Mouse (Mus musculus) myocyte (in vitro differentiated cells): ENCODE measurements at regions not wholly inside any gene's neighbourhood (a gene's known extent, or its start where the extent isn't known, plus 50 kb on each side); places are given as distances from the start of the nearest gene placed in this dataset.

Experiments used
- H3K27me3 ChIP-seq: one replicate; pipeline ENCODE4 v1.6.1; 2011; ENCODE audit not compliant: control insufficient read depth, insufficient read depth, insufficient read length
- H3K36me3 ChIP-seq: one replicate; pipeline ENCODE4 v1.6.1; 2011; ENCODE audit not compliant: control insufficient read depth, insufficient read depth
- H3K4me2 ChIP-seq: one replicate; pipeline ENCODE4 v1.6.1; 2011; ENCODE audit warnings: low read depth, control low read depth
- H3K4me3 ChIP-seq: one replicate; pipeline ENCODE4 v1.5.1; 2011; ENCODE audit warnings: mild to moderate bottlenecking, control low read depth, moderate library complexity
- H3K79me2 ChIP-seq: one replicate; pipeline ENCODE4 v1.6.1; 2011; ENCODE audit not compliant: control insufficient read depth, insufficient read depth
- H3ac ChIP-seq: one replicate; pipeline ENCODE4 v1.6.1; 2011; ENCODE audit not compliant: control insufficient read depth, insufficient read length
- CEBPB ChIP-seq: IDR thresholded peaks from 2 replicates; pipeline ENCODE4 v1.6.1; 2011; ENCODE audit warnings: mild to moderate bottlenecking, moderate library complexity; ENCODE audit not compliant: poor library complexity, insufficient read depth, severe bottlenecking
- E2F4 ChIP-seq: IDR thresholded peaks from one replicate; pipeline ENCODE4 v1.6.1; 2011; ENCODE audit warnings: mild to moderate bottlenecking, control low read depth, moderate library complexity; ENCODE audit not compliant: insufficient read depth
- MAX ChIP-seq: IDR thresholded peaks from one replicate; pipeline ENCODE4 v1.6.1; 2011; ENCODE audit warnings: low read depth, mild to moderate bottlenecking, control low read depth
- MYOD1 ChIP-seq, 3 experiments: IDR thresholded peaks; one replicate each; pipeline ENCODE4 v1.6.1; 2011; ENCODE audit warnings: control low read depth in 2 of 3, low read depth in 2 of 3, mild to moderate bottlenecking in 2 of 3, moderate library complexity in 1 of 3; ENCODE audit not compliant: insufficient read length in 2 of 3, control insufficient read depth in 1 of 3
- MYOG ChIP-seq, 3 experiments: IDR thresholded peaks; one replicate each; pipeline ENCODE4 v1.6.1; 2011; ENCODE audit warnings: control low read depth in 2 of 3, low read depth in 2 of 3, mild to moderate bottlenecking in 2 of 3; ENCODE audit not compliant: insufficient read length in 2 of 3, control insufficient read depth in 1 of 3, insufficient read depth in 1 of 3
- POLR2A ChIP-seq: IDR thresholded peaks from one replicate; pipeline ENCODE4 v1.6.1; 2011; ENCODE audit warnings: low read depth, mild to moderate bottlenecking, control low read depth, moderate library complexity; ENCODE audit not compliant: insufficient read length
- POLR2AphosphoS2 ChIP-seq: IDR thresholded peaks from one replicate; pipeline ENCODE4 v1.6.1; 2011; ENCODE audit warnings: low read depth, control low read depth; ENCODE audit not compliant: insufficient read length
- REST ChIP-seq: IDR thresholded peaks from one replicate; pipeline ENCODE4 v1.6.1; 2011; ENCODE audit warnings: mild to moderate bottlenecking, control low read depth, moderate library complexity; ENCODE audit not compliant: insufficient read depth, insufficient read length
- SRF ChIP-seq: IDR thresholded peaks from one replicate; pipeline ENCODE4 v1.6.1; 2011; ENCODE audit warnings: low read depth; ENCODE audit not compliant: control insufficient read depth, insufficient read length
- TCF12 ChIP-seq: IDR thresholded peaks from one replicate; pipeline ENCODE4 v1.6.1; 2011; ENCODE audit warnings: mild to moderate bottlenecking, control low read depth; ENCODE audit not compliant: poor library complexity, insufficient read depth, severe bottlenecking
- TCF3 ChIP-seq: IDR thresholded peaks from one replicate; pipeline ENCODE4 v1.6.1; 2011; ENCODE audit warnings: low read depth, control low read depth; ENCODE audit not compliant: insufficient read length
- USF1 ChIP-seq: IDR thresholded peaks from one replicate; pipeline ENCODE4 v1.6.1; 2011; ENCODE audit warnings: low read depth, mild to moderate bottlenecking, control low read depth, moderate library complexity

GRCm38 (mm10) chr8:87152068-87152915 is 267.2 kb upstream of the N4bp1 start:
- H3K27me3 ChIP-seq = no peaks in the 10 kb centered on the region
- H3K4me3 ChIP-seq = no peak overlapping the region
- no peak overlapping the region for H3ac ChIP-seq
- no peak for TF ChIP-seq MYOG (IDR thresholded peaks at IDR 0.05; ENCODE audit: control insufficient read depth in 1 of 3, insufficient read depth in 1 of 3, insufficient read length in 2 of 3, low read depth in 2 of 3)
- TF ChIP-seq TCF12 = no peak
- TF ChIP-seq SRF = no peak
- no peak for TF ChIP-seq CEBPB
- no peak for TF ChIP-seq USF1
- TF ChIP-seq MAX = no peak
- TF ChIP-seq E2F4 = no peak
- TF ChIP-seq TCF3 = no peak
- no peak overlapping the region for H3K4me2 ChIP-seq
- H3K79me2 ChIP-seq = no peaks in the 10 kb centered on the region
- no peaks in the 10 kb centered on the region for H3K36me3 ChIP-seq

GRCm38 (mm10) chr8:87148853-87149252 is 263.8 kb upstream of the N4bp1 start:
- Histone ChIP-seq H3K36me3 (no peaks in the 10 kb centered on the region), H3K27me3 (no peaks in the 10 kb centered on the region), H3K79me2 (no peaks in the 10 kb centered on the region), H3K4me3 (no peak overlapping the region), H3ac (no peak overlapping the region), H3K4me2 (no peak overlapping the region)
- TF ChIP-seq POLR2AphosphoS2 (no peak), MYOG (IDR thresholded peaks at IDR 0.05; ENCODE audit: control insufficient read depth in 1 of 3, insufficient read depth in 1 of 3, insufficient read length in 2 of 3, low read depth in 2 of 3) (no peak), MAX (no peak), CEBPB (no peak), REST (no peak), POLR2A (no peak), MYOD1 (IDR thresholded peaks at IDR 0.05; ENCODE audit: control insufficient read depth in 1 of 3, insufficient read length in 2 of 3, low read depth in 2 of 3) (no peak), TCF3 (no peak), SRF (no peak), E2F4 (no peak), TCF12 (no peak), USF1 (no peak)

GRCm38 (mm10) chr8:87147704-87148103 is 262.6 kb upstream of the N4bp1 start:
- H3K36me3 ChIP-seq = no peaks in the 10 kb centered on the region
- H3ac ChIP-seq = no peak overlapping the region
- H3K4me2 ChIP-seq = no peak overlapping the region
- no peaks in the 10 kb centered on the region for H3K27me3 ChIP-seq
- TF ChIP-seq MAX (no peak), MYOD1 (IDR thresholded peaks at IDR 0.05; ENCODE audit: control insufficient read depth in 1 of 3, insufficient read length in 2 of 3, low read depth in 2 of 3) (no peak), REST (no peak), CEBPB (no peak), TCF3 (no peak)
- H3K79me2 ChIP-seq = no peaks in the 10 kb centered on the region
- no peak overlapping the region for H3K4me3 ChIP-seq

- no peak overlapping the region for H3K4me3 ChIP-seq
- TF ChIP-seq MYOD1 (IDR thresholded peaks at IDR 0.05; ENCODE audit: control insufficient read depth in 1 of 3, insufficient read length in 2 of 3, low read depth in 2 of 3) (no peak), E2F4 (no peak), POLR2AphosphoS2 (no peak), TCF12 (no peak), USF1 (no peak), CEBPB (no peak), MAX (no peak), POLR2A (no peak), TCF3 (no peak), REST (no peak), SRF (no peak)
- no peaks in the 10 kb centered on the region for H3K36me3 ChIP-seq
- H3K79me2 ChIP-seq = no peaks in the 10 kb centered on the region
- H3ac ChIP-seq = no peak overlapping the region
- H3K27me3 ChIP-seq = no peaks in the 10 kb centered on the region
- H3K4me2 ChIP-seq = no peak overlapping the region
These were observed 252.4 kb upstream of the N4bp1 start for GRCm38 (mm10) chr8:87137412-87137811.

- Histone ChIP-seq H3K4me3 (no peak overlapping the region), H3K79me2 (no peaks in the 10 kb centered on the region), H3K4me2 (no peak overlapping the region), H3ac (no peak overlapping the region), H3K36me3 (no peaks in the 10 kb centered on the region), H3K27me3 (no peaks in the 10 kb centered on the region)
- TF ChIP-seq POLR2AphosphoS2 = no peak
These were observed 246.7 kb upstream of the N4bp1 start for GRCm38 (mm10) chr8:87131716-87132115.
